Mouse (Mus musculus) forebrain, embryonic 11.5 days (tissue): ENCODE data around the gene Ascl4. TPM values are rescaled to one million over a fixed set of nuclear protein-coding genes. Genes with fewer than 3 reads are reported as not detected.

Experiments
- ATAC-seq: fragments of 200-750 bp; cut with Nextera tagmentation; replicated peaks from 2 replicates; pipeline ENCODE4 v1.8.0; 2017; ENCODE audit warnings: moderate TSS enrichment; ENCODE audit not compliant: low FRiP score
- DNase-seq: peaks from one replicate; pipeline ENCODE4 v3.0.0-alpha.2; 2017; ENCODE audit warnings: low spot score
- H3K27ac ChIP-seq: fragments of 300-500 bp; sonication (generic); 2 replicates; pipeline ENCODE4 v1.5.1; 2014; ENCODE audit warnings: low read depth, low read length
- H3K27me3 ChIP-seq: fragments of 300-500 bp; sonication (generic); 2 replicates; pipeline ENCODE4 v1.6.1; 2014; ENCODE audit warnings: mild to moderate bottlenecking, low read length, mixed read lengths; ENCODE audit not compliant: control insufficient read depth, insufficient read depth
- H3K36me3 ChIP-seq: fragments of 300-500 bp; sonication (generic); 2 replicates; pipeline ENCODE4 v1.6.1; 2014; ENCODE audit warnings: mild to moderate bottlenecking, low read length, moderate library complexity, mixed read lengths; ENCODE audit not compliant: control insufficient read depth, insufficient read depth
- H3K4me1 ChIP-seq: fragments of 300-500 bp; sonication (generic); replicated peaks from 2 replicates; pipeline ENCODE4 v1.6.1; 2014; ENCODE audit warnings: low read length, mixed read lengths; ENCODE audit not compliant: control insufficient read depth, insufficient read depth
- H3K4me2 ChIP-seq: fragments of 300-500 bp; sonication (generic); 2 replicates; pipeline ENCODE4 v1.6.1; 2014; ENCODE audit warnings: low read depth, mild to moderate bottlenecking, low read length, moderate library complexity, mixed read lengths; ENCODE audit not compliant: severe bottlenecking
- H3K4me3 ChIP-seq: fragments of 300-500 bp; sonication (generic); 2 replicates; pipeline ENCODE4 v1.5.1; 2014; ENCODE audit warnings: low read depth, low read length
- H3K9ac ChIP-seq: fragments of 300-500 bp; sonication (generic); 2 replicates; pipeline ENCODE4 v1.6.1; 2014; ENCODE audit warnings: low read length
- H3K9me3 ChIP-seq: fragments of 300-500 bp; sonication (generic); 2 replicates; pipeline ENCODE4 v1.6.1; 2016; ENCODE audit warnings: low read length, mixed read lengths; ENCODE audit not compliant: control insufficient read depth
- WGBS: fragments of 180-500 bp; shearing (Covaris S2); extraction: QIAGEN DNeasy Blood & Tissue Kit; methylation state at CpG from one replicate; pipeline ENCODE4 v1.1.7; 2014; 5-methylcytosine and 5-hydroxymethylcytosine counted together
- polyA plus RNA-seq: library from polyadenylated mRNA; unstranded; fragments of >200 nt; fragmentation: Nextera tagmentation; extraction: Ambion mirVana; gene quantifications from 2 replicates; pipeline ENCODE4 v1.2.1, GENCODE M21; 2014

The Ascl4 gene
- polyA plus RNA-seq = 0.53 and 0.56 TPM in 2 replicates

DNA sequence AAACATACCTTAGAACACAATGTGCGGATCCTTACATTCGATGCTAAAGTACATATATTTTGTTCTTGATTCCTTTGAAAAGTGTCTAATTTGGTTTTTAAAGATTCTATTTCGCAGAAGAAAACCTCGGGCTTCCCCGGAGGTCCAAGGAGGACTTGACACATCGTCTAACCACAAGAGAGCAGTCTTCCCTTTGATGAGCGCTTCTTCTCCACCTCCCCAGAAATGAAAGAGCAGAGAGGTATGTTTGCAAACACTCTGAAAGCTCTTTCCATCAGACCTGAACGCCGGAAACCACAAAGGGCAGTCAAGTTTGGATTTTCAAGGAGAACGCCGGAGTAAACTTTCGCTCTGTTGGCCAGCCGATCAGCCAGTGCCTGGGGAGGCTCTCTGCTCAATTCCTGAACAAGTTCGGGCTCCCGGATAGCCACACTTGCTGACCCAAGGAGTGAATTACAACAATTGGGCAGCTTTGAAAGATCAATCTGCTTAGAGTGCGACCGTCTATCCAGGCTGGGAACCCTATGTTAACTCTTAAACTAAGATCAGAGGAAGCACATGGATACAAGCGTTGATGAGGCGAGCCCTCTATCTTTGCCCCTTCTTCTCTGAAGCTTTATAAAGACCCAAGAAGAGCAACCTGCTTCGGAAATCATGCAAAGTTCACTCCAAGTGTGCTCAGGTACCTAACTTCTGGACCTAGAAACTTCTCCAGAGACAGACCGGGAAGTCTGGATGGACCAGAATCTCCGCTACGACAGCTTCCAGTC, at the start of gene Ascl4:
Ascl4 (plus strand) TSS at position 6 of the 770 bp plus-strand sequence.
- no peaks in the 10 kb centered on the region for H3K9me3 ChIP-seq
- DNase-seq (peak; percentile 65), ATAC-seq (0 out of 2 replicates have a peak, but pooled peaks have one; percentile 37)
- no peak within 1 kb of the TSS for H3K27ac ChIP-seq
- H3K27me3 ChIP-seq = peaks cover 4% of the 10 kb centered on the region; the same call in 1 of the 2 replicates
- H3K9ac ChIP-seq = peak within 1 kb of the TSS; percentile 67
- H3K4me2 ChIP-seq = peak within 1 kb of the TSS; percentile 84
- WGBS = 2% methylated on average over 23 of the region's 23 CpGs
- H3K4me3 ChIP-seq = peak within 1 kb of the TSS; percentile 46
- peaks cover 4% of the 10 kb centered on the region; the same call in 1 of the 2 replicates for H3K4me1 ChIP-seq
- no peaks in the 10 kb centered on the region for H3K36me3 ChIP-seq

DNA sequence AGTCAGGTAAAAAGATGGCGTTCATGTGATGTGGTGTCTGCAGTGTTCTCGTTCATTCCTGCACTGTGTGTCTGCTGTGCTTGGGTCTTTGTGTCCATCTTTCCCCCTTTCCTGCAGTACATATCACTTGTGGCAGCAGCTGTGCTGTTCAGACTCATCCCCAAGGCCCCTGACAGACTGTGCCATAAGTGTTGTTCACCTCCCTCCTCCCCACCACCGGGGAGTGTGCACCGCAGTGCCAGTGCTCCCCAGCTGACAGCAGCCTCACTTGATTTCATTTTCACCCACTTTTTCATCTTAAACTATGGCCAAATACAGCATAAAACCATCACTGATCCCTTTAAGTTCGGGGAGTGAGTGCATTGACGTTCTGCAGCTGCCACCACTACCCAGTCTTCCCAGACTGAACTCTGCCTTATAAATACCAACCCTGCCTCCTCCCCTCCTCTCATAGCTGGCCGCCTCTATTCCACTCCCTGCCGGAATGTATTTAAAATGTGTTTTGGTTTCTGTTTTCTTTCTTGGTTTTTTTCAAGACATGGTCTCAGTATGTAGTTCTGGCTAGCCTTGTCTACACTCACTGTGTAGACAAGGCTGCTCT, 47.5 kb upstream of the Ascl4 start:
- ATAC-seq = no peak
- no peak overlapping the region for H3K9ac ChIP-seq
- H3K27ac ChIP-seq = no peak overlapping the region
- WGBS = 94% methylated on average over 8 of the region's 8 CpGs
- no peaks in the 10 kb centered on the region for H3K9me3 ChIP-seq
- no peak overlapping the region for H3K4me2 ChIP-seq
- H3K27me3 ChIP-seq = no peaks in the 10 kb centered on the region
- peaks cover 3% of the 10 kb centered on the region; the same call in 1 of the 2 replicates for H3K36me3 ChIP-seq
- DNase-seq = no peak
- no peak overlapping the region for H3K4me3 ChIP-seq
- H3K4me1 ChIP-seq = no peaks in the 10 kb centered on the region

DNA sequence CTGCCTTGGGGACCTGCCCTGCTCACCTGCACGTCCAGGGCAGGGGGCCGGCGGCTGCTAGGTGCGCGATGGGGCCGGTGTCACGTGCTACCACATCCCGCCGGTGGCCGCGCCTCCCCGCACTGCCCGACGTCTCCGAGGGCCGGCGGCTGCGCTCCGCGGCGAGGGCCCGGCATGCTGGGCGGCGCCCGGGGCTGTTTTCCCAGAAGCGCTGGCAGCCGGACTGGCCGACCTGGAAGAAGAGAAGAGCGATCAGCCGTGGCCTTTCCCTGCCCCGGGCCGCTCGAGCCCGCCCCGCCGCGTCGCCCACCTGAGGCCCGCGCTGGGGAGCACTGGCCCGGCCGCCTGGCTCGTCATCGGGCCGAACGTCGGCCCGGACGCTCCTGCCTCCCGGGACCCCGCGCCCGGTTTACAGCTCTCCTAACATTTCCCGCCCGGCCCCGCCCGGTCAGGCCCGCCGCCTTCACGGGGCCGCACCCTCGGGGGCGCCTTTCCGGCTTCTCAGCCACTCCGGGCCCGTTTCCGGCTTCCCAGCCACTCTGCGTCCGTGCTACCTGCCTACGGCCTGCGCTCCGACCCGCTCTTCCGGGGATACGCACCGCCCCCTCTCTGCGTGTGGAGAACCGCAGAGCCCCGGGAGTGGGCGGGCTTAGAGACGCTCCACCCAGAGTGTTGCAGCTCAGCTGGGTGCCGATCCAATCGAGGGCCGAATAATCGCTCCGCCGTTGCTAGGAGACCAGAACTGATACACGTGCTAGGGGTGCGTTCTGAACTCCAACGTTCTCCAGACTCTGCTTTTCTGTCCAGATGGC, 10.8 kb upstream of the Ascl4 start, which contains the start of gene Prdm4:
Prdm4 (minus strand) TSS at position 645 of the 812 bp plus-strand sequence.
- H3K4me2 ChIP-seq = peak within 1 kb of the TSS; percentile 54
- no peaks in the 10 kb centered on the region for H3K9me3 ChIP-seq
- H3K27ac ChIP-seq = peak within 1 kb of the TSS; percentile 50
- H3K9ac ChIP-seq = peak within 1 kb of the TSS; percentile 86
- H3K4me3 ChIP-seq = peak within 1 kb of the TSS; percentile 91
- under 1% methylated on average over 80 of the region's 90 CpGs for WGBS
- DNase-seq = peak; percentile 98
- no peaks in the 10 kb centered on the region for H3K27me3 ChIP-seq
- H3K36me3 ChIP-seq = no peaks in the 10 kb centered on the region
- H3K4me1 ChIP-seq = peaks cover 12% of the 10 kb centered on the region; the same call in 1 of the 2 replicates
- peak; percentile 99 for ATAC-seq

DNA sequence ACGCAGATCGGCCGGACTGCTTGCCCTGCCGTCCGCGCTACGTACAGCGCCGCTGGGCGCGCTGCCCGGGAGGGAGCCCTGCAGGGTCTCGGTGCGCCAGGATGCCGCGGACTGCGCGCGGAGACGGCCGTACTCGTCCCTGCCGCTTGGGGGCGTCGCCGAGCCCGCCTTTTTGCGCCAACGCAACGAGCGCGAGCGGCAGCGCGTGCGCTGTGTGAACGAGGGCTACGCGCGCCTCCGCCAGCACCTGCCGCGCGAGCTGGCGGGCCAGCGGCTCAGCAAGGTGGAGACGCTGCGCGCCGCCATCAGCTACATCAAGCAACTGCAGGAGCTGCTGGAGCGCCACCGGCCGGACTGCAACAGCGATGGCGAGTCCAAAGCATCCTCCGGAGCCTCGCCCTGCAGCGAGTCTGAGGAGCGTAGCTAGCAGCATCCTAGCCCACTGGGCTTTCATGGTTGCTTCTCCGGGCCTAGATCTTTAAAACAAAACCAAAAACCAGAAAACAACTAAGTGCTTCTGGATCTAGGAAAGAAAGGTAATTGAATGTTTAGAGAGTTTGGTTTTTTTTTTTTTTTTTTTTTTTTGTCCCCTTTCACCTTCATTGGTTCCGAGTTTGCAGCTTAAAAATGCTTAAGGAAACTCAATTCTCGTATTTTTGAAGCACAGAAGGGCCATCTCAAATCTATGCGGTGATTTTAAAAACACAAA, 1.2 kb downstream of the Ascl4 start:
- Histone ChIP-seq H3K27ac (no peak overlapping the region), H3K4me3 (peak overlapping the region; percentile 46), H3K9me3 (no peaks in the 10 kb centered on the region), H3K27me3 (peaks cover 4% of the 10 kb centered on the region; the same call in 1 of the 2 replicates), H3K36me3 (no peaks in the 10 kb centered on the region), H3K4me2 (peak overlapping the region; percentile 84), H3K9ac (peak overlapping the region; percentile 67), H3K4me1 (peaks cover 4% of the 10 kb centered on the region; the same call in 1 of the 2 replicates)
- DNase-seq (peak; percentile 91), ATAC-seq (peak; percentile 90)
- under 1% methylated on average over 63 of the region's 63 CpGs for WGBS

- H3K4me1 ChIP-seq = peaks cover 4% of the 10 kb centered on the region; the same call in 1 of the 2 replicates
- H3K9me3 ChIP-seq = no peaks in the 10 kb centered on the region
- WGBS = 48% methylated on average over 11 of the region's 11 CpGs
- ATAC-seq (no peak), DNase-seq (no peak)
- H3K27ac ChIP-seq = no peak overlapping the region
- H3K27me3 ChIP-seq = peaks cover 4% of the 10 kb centered on the region; the same call in 1 of the 2 replicates
- peak overlapping the region; percentile 67 for H3K9ac ChIP-seq
- no peaks in the 10 kb centered on the region for H3K36me3 ChIP-seq
- peak overlapping the region; percentile 46 for H3K4me3 ChIP-seq
- H3K4me2 ChIP-seq = peak overlapping the region; percentile 84
Measured at GRCm38 (mm10) chr10:85929208-85929591, 1.7 kb downstream of the Ascl4 start.

DNA sequence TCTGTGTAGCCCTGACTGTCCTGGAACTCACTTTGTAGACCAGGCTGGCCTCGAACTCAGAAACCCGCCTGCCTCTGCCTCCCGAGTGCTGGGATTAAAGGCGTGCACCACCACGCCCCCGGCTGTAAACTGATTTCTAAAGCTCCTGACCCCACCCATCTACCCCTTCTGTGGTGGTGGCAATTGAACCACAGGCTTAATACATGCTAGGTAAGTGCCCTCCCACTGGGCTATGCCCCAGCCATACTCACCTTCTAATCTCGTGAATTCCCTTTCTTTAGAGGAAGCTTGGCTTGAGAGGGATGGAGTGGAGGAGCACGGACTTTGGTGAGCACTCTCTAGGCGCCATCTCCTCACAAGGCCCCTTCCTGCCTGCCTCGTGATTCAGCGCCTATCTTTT, 2.5 kb downstream of the Ascl4 start:
- DNase-seq (no peak), ATAC-seq (no peak)
- Histone ChIP-seq H3K9ac (no peak overlapping the region), H3K36me3 (no peaks in the 10 kb centered on the region), H3K4me1 (peaks cover 4% of the 10 kb centered on the region; the same call in 1 of the 2 replicates), H3K4me3 (no peak overlapping the region), H3K4me2 (no peak overlapping the region), H3K9me3 (no peaks in the 10 kb centered on the region), H3K27ac (no peak overlapping the region), H3K27me3 (peaks cover 4% of the 10 kb centered on the region; the same call in 1 of the 2 replicates)
- 93% methylated on average over 11 of the region's 11 CpGs for WGBS

- H3K36me3 ChIP-seq = peaks cover 17% of the 10 kb centered on the region; the same call in 1 of the 2 replicates
- H3K4me3 ChIP-seq = no peak overlapping the region
- no peaks in the 10 kb centered on the region for H3K4me1 ChIP-seq
- no peak overlapping the region for H3K27ac ChIP-seq
- no peak overlapping the region for H3K9ac ChIP-seq
- H3K9me3 ChIP-seq = no peaks in the 10 kb centered on the region
- 92% methylated on average over 6 of the region's 6 CpGs for WGBS
- no peak for ATAC-seq
- H3K27me3 ChIP-seq = no peaks in the 10 kb centered on the region
- no peak for DNase-seq
- no peak overlapping the region for H3K4me2 ChIP-seq
Measured at GRCm38 (mm10) chr10:85936280-85936965, 8.9 kb downstream of the Ascl4 start.
